Mouse (Mus musculus): Measurements from ENCODE around the gene Sema4g. TPM values are rescaled to one million over a fixed set of nuclear protein-coding genes. Genes with fewer than 3 reads are reported as not detected.

The Sema4g gene
- polyA plus RNA-seq, 2 experiments = 2.6 to 24.9 TPM

- Histone ChIP-seq H3K27ac (no peak overlapping the region; the same call in 1 of the 2 replicates), H3K36me3 (replicated peaks; ENCODE audit: control insufficient read depth, insufficient read depth, low read depth) (peaks cover 2% of the 10 kb centered on the region), H3K4me1 (replicated peaks; ENCODE audit: control insufficient read depth in 2 of 2, insufficient read depth in 2 of 2, low read length in 1 of 2) (peaks cover 3 to 20% of the 10 kb centered on the region in 2 experiments; a peak in 3 of 4 replicates), H3K4me3 (ENCODE audit: insufficient read depth in 1 of 2, low read depth in 2 of 2, low read length in 2 of 2) (no peak overlapping the region), H3K27me3 (ENCODE audit: control insufficient read depth, insufficient read depth, low read length) (peaks cover 2% of the 10 kb centered on the region; the same call in 1 of the 2 replicates), H3K4me2 (ENCODE audit: low read depth) (peak overlapping the region; percentile 90), H3K9me3 (ENCODE audit: control insufficient read depth, low read length) (no peaks in the 10 kb centered on the region), H3K9ac (replicated peaks) (no peak overlapping the region)
- DNase-seq (ENCODE audit: low read depth in 3 of 3, low spot score in 3 of 3) (no peak), ATAC-seq (ENCODE audit: insufficient read depth) (no peak)
- 38% methylated on average over 6 of the region's 6 CpGs for WGBS (ENCODE audit: insufficient replicate concordance)
- TF ChIP-seq CTCF (IDR thresholded peaks at IDR 0.05; ENCODE audit: low read depth) = no peak
- no peak for TF ChIP-seq EP300 (IDR thresholded peaks at IDR 0.05; ENCODE audit: low read depth)
Measured at GRCm38 (mm10) chr19:45013581-45014225, 24.8 kb downstream of the Sema4g start.

- H3K4me2 ChIP-seq (ENCODE audit: low read depth) = peak within 1 kb of the TSS; percentile 90
- TF ChIP-seq EP300 (IDR thresholded peaks at IDR 0.05; ENCODE audit: low read depth) (no peak), CTCF (IDR thresholded peaks at IDR 0.05; ENCODE audit: low read depth) (no peak)
- H3K4me3 ChIP-seq (ENCODE audit: insufficient read depth in 1 of 2, low read depth in 2 of 2, low read length in 2 of 2) = peak within 1 kb of the TSS; percentile 63 to 73
- H3K36me3 ChIP-seq (replicated peaks; ENCODE audit: control insufficient read depth, insufficient read depth, low read depth) = peaks cover 2% of the 10 kb centered on the region
- peaks cover 2% of the 10 kb centered on the region; the same call in 1 of the 2 replicates for H3K27me3 ChIP-seq (ENCODE audit: control insufficient read depth, insufficient read depth, low read length)
- WGBS (ENCODE audit: insufficient replicate concordance) = 7% methylated on average over 10 of the region's 10 CpGs
- ATAC-seq (ENCODE audit: insufficient read depth) (peak; percentile 24), DNase-seq (ENCODE audit: low read depth in 3 of 3, low spot score in 3 of 3) (no peak)
- no peaks in the 10 kb centered on the region for H3K9me3 ChIP-seq (ENCODE audit: control insufficient read depth, low read length)
- H3K9ac ChIP-seq (replicated peaks) = peak within 1 kb of the TSS; percentile 58
- no peak within 1 kb of the TSS; the same call in 1 of the 2 replicates for H3K27ac ChIP-seq
- H3K4me1 ChIP-seq (replicated peaks; ENCODE audit: control insufficient read depth in 2 of 2, insufficient read depth in 2 of 2, low read length in 1 of 2) = peaks cover 3 to 20% of the 10 kb centered on the region in 2 experiments; a peak in 3 of 4 replicates
Measured at GRCm38 (mm10) chr19:45014335-45014971, 25.6 kb downstream of the Sema4g start, which contains the start of gene Lzts2. Gene Lzts2 (plus strand): TSS chr19:45014414.

- Histone ChIP-seq H3K4me2 (ENCODE audit: low read depth) (peak overlapping the region; percentile 90), H3K4me3 (ENCODE audit: insufficient read depth in 1 of 2, low read depth in 2 of 2, low read length in 2 of 2) (peak overlapping the region; percentile 63 to 73), H3K27me3 (ENCODE audit: control insufficient read depth, insufficient read depth, low read length) (peaks cover 2% of the 10 kb centered on the region; the same call in 1 of the 2 replicates), H3K9me3 (ENCODE audit: control insufficient read depth, low read length) (no peaks in the 10 kb centered on the region), H3K36me3 (replicated peaks; ENCODE audit: control insufficient read depth, insufficient read depth, low read depth) (peaks cover 2% of the 10 kb centered on the region), H3K9ac (replicated peaks) (peak overlapping the region; percentile 58), H3K4me1 (replicated peaks; ENCODE audit: control insufficient read depth in 2 of 2, insufficient read depth in 2 of 2, low read length in 1 of 2) (peaks cover 3 to 20% of the 10 kb centered on the region in 2 experiments; a peak in 3 of 4 replicates), H3K27ac (no peak overlapping the region)
- peak; percentile 43; the same call in 1 of the 2 replicates for ATAC-seq (ENCODE audit: insufficient read depth)
- no peak for DNase-seq (ENCODE audit: low read depth in 3 of 3, low spot score in 3 of 3)
- TF ChIP-seq CTCF (IDR thresholded peaks at IDR 0.05; ENCODE audit: low read depth) (no peak), EP300 (IDR thresholded peaks at IDR 0.05; ENCODE audit: low read depth) (no peak)
- WGBS (ENCODE audit: insufficient replicate concordance) = under 1% methylated on average over 25 of the region's 25 CpGs
Measured at GRCm38 (mm10) chr19:45014981-45015402, 26.1 kb downstream of the Sema4g start.

- peaks cover 2% of the 10 kb centered on the region; the same call in 1 of the 2 replicates for H3K36me3 ChIP-seq (replicated peaks; ENCODE audit: control insufficient read depth, insufficient read depth, low read depth)
- peak overlapping the region; percentile 58 for H3K9ac ChIP-seq (replicated peaks)
- peak overlapping the region; percentile 63 to 73 for H3K4me3 ChIP-seq (ENCODE audit: insufficient read depth in 1 of 2, low read depth in 2 of 2, low read length in 2 of 2)
- H3K4me2 ChIP-seq (ENCODE audit: low read depth) = peak overlapping the region; percentile 90
- DNase-seq (ENCODE audit: low read depth in 3 of 3, low spot score in 3 of 3) (no peak), ATAC-seq (ENCODE audit: insufficient read depth) (peak; percentile 51)
- peaks cover 2% of the 10 kb centered on the region; the same call in 1 of the 2 replicates for H3K27me3 ChIP-seq (ENCODE audit: control insufficient read depth, insufficient read depth, low read length)
- H3K4me1 ChIP-seq (replicated peaks; ENCODE audit: control insufficient read depth in 2 of 2, insufficient read depth in 2 of 2, low read length in 1 of 2) = peaks cover 3 to 20% of the 10 kb centered on the region in 2 experiments; a peak in 3 of 4 replicates
- under 1% methylated on average over 34 of the region's 34 CpGs for WGBS (ENCODE audit: insufficient replicate concordance)
- H3K9me3 ChIP-seq (ENCODE audit: control insufficient read depth, low read length) = no peaks in the 10 kb centered on the region
- no peak overlapping the region; the same call in 1 of the 2 replicates for H3K27ac ChIP-seq
- TF ChIP-seq CTCF (IDR thresholded peaks at IDR 0.05; ENCODE audit: low read depth) (no peak), EP300 (IDR thresholded peaks at IDR 0.05; ENCODE audit: low read depth) (no peak)
Measured at GRCm38 (mm10) chr19:45015518-45016281, 26.8 kb downstream of the Sema4g start.
